Mouse (Mus musculus) kidney, postnatal 4 days (tissue): ENCODE data around the gene Mrtfa.

Experiments
- DNase-seq, 2 experiments: peaks; one replicate each; pipeline ENCODE4 v3.0.0; 2021; ENCODE audit warnings: mixed read lengths in 2 of 2

Mrtfa gene

DNA sequence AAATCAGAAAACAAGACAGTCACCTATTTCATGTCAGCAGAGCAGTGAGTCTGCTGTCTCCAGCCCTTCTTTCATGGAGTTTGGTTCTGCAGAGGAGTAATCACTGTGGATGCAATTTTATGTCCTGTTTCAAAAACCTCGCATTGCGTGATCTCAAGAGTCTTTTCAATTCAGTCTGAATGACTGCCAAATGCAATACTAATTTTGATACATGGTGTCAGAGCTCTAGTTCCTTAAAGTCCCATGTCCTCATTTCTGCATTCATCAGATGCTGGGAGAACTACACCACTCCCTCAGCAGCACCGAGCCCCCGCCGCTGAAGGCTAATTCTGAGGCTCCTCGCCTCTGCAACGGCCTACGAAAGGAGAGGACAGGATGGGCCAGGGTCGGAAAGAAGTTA, 166.7 kb downstream of the Mrtfa start:
- DNase-seq, result no peak

DNA sequence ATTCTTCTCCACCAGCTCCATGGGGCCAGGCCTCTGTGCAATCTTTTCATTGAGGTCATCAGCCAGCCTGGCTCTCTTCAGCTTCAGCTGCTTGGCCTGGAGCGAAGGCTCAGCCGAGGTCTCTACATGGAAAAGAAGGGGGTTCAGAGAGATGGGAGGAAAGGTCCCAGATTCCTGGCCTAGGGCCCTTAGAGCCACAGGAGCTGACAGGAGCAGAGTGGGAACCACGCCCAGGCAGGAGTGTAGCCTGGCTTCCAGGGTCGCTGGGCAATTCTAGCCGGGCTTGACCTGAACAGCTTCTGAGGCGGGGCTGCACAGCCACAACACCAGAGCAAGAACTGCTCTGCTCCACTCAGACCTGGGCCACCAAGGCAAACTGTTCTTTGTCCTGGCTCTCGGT, 168.1 kb downstream of the Mrtfa start:
- DNase-seq, result no peak

DNA sequence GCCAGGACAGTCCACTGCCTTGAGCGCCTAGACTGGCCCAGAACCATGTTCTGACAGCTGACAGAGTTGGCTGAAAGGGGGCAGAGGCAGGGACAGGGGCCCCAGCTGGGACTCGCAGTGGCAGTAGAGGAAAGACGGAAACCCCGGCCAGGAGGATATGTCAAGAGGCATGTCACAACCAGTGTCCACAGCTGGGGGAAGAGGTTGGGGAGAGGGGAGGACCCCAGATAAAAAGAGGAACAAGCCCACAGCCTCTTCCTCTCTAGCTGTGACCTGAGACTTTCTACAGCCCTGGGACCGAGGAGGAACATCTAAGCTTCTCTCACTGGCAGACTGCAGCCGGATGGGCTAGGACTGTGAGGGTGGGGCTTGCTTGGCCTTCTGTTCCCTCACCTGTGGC, 169.2 kb downstream of the Mrtfa start:
- DNase-seq, result no peak

DNA sequence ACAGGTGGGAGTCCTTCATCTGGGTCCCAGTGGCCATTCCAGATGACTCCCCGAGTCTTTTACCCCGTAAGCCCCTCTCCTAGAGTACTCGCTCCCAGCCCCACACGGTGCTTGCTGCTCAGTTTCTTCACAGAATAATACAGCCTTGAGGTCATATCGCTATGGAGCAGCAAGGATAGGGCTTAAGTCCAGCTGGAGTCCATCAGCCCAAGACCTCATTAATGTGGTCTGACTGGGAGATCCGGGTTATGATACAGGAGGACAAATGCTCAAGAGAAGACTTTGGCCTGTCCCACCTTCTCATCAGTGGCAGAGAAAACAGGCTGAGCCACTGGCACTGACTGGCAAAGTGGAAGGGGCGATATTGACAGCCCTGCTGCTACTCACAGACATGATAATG, 173.2 kb downstream of the Mrtfa start:
- no peak for DNase-seq

DNA sequence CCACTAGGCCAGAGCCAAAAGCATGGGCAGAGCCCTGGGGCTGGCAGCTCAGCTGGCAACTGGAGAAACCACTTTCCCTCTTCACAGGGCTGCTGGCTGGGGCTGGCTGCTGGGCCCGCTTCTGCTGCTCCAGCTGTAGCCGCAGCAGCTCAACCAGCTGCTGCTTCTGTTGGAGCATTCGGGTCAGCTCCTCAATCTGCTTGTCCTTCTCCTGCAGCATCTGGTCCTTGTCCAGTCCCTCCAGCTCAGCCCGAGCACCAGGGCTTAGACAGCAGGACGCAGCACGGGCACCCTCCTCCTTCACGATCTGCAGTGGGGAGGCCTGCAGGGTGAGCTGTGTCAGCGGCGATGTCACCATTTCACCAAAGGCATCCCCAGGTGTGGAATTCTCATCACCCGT, 174.1 kb downstream of the Mrtfa start:
- no peak for DNase-seq

DNA sequence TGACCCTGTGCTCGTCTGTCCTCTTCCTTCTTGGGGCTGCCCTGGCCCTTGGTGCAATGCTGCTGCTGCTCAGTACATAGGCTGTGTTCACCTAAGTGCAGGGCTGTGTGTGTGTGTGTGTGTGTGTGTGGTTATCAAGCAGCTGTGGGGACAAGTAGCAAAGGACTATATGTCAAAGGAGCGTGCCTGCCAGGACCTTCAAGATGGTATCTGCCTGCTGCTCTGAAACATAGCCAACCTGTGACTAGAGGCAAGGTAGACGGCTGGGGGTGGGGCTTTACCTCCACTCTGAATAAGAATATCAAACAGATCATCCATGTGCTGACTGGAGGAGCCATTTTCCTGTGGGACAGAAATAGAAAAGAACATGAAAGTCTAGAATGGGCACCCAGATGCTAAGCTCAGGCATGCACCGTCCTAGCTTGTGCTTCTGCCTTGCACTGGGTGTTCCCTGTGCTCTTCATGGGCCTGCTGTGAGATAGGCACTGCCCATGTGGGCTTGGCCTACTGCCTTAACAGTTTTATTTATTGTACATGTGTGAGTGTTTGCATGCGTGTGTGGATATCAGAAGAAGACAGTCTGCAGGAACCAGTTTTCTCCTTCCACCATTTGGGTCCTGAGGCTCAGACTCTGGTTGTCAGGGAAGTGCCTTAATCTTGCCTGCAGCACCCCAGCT, 175.4 kb downstream of the Mrtfa start:
- no peak for DNase-seq

DNA sequence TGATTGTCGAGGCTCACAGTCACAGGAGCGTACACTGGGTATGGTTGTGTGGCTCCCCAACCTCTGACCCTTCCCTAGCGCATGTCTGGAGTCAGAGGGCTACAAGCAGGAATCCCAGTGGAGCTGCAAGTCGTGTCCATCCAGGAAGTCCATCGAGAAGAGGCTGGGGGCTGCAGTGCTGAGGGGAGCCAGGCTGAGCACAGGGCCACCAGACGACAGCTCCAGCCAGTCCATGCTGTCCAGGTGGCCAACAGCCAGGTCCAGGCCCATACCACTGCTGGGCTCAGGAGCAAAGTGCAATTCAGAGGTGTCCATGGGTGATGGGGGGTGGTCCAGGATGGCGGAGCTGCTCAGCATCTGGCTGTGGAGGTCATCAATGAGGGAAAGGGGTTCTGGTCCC, 177.4 kb downstream of the Mrtfa start:
- no peak for DNase-seq

DNA sequence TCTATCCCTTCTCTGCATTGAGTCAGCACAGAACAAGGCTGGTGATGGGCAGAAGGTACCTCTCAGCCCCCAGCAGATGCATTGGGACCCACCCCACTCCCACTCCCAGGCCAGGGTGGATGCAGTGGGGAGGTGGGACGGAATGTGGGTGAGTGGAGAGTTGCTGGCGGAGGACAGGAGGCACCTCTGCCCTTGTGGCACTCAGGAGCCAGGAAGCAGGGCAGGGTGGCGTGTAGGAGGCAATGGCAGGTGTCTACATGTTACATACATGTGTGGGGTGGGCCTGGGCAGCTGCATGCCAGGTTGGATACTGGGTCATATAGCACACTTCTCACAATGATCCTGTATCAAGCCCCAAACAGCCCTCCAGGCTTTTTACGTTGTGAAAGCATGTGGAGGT, 178.2 kb downstream of the Mrtfa start:
- DNase-seq, result no peak

DNA sequence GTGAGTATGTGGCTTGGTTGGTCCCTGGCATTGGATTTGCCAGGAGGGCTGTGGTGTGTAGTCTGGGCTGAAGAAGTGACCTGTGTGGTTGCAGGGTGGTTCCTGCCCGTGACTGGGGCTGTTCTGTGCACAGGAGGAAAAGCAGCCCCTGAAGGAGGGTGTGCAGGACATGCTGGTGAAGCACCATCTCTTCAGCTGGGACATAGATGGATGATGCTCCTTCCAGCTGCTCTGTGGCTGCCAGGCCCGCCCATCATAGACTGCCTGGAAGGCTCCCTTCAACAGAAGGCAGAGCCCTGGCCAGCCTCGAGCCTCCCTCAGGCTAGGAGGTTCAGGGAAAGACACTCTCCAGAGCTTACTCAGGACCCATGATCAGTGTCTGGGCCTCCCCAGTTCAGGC, 179.0 kb downstream of the Mrtfa start:
- no peak for DNase-seq

DNA sequence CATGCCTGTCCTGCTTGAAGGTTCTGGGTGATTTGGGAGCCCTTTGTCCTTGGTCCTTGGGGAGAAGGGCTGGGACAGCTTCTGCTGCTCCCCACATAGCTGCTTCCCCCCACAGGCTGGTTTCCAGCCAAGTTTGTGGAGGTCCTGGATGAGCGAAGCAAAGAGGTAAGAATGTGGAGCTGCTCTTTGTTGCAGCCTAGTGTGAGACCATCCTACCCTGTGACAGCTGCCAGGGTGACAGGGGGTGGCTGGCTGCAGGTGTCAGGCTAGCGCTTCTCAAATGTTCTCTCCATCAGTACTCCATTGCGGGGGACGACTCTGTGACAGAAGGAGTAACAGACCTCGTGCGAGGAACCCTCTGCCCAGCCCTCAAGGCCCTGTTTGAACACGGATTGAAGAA, 180.4 kb downstream of the Mrtfa start:
- DNase-seq, result no peak

DNA sequence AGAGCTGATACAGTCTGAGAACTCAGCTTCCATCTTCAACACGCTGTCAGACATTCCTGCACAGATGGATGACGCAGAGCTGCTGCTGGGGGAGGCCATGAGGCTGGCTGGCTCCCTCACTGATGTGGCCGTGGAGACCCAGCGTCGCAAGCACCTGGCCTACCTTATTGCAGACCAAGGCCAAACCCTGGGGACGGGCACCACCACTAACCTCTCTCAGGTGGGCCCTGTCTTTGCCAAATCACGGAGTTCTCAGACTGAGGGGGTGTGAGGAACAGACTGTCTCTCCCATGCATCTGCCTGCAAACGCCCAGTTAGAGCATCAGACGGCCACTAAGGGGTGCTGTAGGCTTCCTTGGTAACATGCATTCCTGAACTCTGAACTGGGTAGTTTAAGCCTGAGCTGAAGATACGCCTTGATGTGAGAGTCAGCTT, 181.9 kb downstream of the Mrtfa start:
- DNase-seq, result peak; percentile 56 to 63

DNA sequence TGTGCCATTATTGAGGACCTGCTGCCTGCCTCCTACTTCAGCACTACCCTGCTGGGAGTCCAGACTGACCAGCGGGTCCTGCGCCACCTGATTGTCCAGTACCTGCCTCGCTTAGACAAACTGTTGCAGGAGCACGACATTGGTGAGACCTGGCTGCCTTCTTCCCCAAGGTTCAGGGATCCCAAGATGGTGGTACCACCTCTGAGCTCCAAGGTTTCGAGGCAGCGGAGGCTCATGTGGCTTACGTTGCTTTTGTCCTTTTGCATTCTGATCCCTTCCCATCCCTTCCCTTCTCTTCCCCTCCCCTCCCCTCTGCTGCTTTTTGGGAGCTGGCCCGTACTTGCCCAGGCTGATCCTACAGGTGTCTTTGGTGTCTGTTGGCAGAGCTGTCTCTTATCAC, 182.7 kb downstream of the Mrtfa start:
- no peak for DNase-seq

DNA sequence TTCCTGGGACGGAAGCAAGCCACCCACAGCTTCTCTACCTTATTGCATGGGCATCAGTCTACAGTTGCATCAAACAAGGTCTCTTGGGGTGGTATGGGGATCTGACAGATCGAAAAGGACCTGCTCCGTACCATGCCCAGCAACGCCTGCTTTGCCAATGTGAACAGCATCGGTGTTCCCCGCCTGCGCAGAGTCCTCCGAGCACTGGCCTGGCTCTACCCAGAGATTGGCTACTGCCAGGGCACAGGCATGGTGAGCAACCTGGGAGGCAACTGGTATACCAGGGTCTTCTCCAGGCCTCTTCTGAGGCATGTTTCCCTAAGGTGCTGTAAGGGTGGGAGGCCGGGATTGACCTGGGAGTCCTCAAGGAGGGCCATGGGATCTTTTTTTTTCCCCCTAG, 183.2 kb downstream of the Mrtfa start:
- no peak for DNase-seq

DNA sequence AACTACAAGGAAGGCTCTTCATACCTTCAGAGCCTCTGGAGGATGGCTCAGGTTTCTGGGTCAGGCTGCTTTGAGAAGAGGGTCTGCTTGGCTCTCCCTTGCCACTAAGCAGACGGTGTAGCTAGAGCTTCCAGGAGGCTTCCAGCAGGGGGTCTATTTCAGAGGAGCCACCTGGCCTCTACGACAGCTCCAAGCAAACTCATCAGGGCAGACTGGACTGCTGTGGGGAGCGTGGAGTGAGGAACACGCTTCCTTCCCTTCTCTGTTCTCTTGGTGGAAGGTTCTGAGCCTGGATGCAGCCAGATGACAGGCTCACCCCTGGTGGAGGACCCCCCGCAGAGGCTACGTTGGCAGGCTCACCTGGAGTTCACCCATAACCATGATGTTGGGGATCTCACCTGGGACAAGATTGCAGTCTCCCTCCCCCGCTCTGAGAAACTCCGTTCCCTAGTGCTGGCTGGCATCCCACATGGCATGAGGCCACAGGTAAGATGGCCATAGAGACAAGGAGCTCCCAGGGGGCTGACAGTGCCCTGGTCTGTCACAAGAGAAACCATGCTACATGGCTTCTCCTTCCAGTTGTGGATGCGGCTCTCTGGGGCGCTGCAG, 184.3 kb downstream of the Mrtfa start:
- DNase-seq, result no peak

DNA sequence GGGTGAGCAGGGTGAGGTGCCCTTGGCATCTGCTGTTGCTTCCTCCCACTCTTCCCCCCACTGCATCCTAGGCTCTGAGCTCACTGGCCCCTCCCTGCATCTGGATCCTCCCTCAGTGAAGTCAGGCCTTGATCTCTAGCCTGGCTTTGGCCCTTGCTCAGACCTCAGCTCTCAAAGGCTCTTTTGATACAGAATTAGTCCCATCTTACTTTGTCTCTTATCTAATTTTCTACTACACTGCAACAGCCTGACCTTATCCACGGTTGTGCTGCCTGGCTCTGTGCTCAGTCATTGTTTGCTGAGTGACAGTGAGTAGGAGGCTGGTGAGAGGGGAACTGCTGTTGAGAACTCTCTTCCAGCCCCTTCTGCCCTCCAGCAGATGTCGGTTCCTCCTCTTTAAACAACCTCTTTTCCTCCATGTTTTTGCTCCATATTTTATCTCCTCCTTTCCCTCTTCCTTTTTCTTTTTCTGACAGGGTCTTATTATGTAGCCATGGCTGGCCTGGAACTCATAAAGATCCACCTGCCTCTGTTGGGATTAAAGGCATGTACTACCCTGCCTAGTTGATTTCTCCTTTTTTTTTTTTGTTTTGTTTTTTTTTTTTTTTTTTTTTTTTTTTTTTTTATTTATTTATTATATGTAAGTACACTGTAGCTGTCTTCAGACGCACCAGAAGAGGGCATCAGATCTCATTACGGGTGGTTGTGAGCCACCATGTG, 190.0 kb downstream of the Mrtfa start:
- no peak for DNase-seq

DNA sequence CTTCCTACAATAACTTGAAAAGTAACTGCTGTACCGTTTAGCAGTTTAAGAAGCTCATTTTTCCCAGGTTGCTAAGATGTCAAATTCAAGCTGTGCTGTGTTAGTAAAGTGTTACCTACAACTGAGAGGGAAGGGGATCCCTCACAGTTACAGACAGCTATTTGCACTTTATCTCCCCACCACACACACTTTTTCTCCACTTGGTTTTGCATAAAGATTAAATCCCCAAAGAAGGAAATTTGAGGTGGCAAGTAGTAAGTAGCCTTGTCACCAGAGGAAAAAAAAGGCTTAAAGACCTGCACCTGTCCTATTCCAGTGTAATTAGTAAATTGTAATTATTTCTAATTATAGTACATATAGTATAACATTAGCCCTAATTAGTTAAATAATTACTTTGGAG, 193.5 kb downstream of the Mrtfa start:
- no peak for DNase-seq

DNA sequence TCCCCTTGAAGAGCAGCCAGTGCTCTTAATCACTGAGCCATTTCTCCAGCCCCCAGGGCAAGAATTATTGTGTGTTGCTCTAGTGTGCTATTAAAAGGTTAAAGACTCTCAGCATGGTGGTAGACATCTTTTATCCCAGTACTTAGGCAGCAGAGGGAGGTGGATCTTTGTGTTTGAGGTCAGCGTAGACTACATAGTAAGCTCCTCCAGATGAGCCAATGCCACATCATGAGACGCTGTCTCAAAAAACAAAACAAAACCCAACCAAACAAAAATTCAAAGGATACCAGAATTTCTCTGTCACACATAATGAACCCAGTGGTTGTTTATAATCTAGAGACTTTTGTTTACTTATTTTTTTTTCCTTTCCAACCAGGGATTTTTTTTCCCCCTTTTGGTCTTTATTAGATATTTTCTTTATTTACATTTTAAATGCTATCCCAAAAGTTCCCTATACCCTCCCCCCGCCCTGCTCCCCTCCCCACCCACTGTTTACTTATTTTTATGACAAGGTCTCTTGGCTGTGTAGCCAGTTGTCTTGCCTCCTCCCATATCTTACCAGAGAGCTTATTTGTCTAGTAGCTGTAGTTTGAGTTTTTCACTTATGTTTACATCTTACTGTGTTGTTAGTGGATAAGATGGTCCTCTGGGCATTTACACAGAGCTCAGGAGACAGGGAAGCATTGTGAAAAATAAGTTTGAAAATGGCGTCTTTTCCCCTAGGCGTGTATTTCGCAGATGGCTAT, 194.3 kb downstream of the Mrtfa start:
- no peak for DNase-seq

DNA sequence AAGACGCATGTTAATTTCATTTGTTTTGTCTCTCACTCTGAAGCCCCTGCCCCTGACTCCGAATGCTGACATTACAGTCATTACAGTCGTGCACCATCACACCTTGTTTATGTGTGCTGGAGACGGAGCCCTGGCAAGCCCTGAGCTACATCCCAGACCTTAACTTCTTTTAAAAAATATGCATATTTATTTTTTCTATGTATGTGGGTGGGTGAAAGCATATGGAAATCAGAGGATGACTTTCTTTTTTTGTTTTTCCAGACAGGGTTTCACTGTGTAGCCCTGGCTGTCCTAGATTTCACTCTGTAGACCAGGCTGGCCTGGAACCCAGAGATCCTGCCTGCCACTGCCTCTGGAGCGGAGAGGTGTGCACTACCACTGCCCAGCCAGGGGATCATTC, 195.6 kb downstream of the Mrtfa start:
- no peak for DNase-seq

DNA sequence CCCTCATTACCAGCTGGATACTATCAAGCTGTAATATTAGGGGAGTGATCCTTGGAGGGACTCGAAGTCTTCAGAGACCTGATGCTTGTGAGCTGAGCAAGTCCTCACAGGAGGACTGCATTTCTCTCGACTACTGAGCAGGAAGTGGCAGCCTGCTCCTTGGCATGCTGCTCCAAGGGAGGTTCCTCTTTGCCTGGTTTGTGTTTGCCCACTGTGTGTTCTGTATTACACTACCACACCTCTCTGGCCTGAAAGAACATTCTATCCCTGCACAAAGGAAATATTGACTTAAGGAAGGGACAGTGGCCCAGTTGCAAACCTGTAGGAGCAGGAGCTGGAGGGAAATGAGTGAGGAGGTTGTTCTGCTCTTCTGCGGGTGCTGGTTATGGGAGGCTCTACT, 200.8 kb downstream of the Mrtfa start:
- no peak for DNase-seq

DNA sequence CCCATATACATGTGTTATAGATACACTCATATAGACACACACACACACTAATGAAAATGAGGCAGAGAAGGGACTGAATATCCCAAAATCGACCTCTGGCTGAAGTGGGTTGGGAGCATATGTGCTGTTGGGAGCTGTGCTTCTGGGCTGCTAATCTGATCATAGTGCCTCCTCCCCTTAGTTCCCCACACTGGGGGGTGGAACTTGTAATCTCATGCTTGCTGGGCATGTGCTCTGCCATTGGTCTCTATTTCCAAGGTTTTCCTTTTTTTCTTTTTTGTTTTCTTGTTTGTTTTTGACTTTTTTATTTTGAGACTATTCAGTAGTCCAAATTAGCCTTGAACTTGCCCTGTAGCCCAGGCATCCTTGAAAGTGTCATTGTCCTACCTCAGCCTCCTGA, 202.2 kb downstream of the Mrtfa start:
- DNase-seq, result no peak

DNA sequence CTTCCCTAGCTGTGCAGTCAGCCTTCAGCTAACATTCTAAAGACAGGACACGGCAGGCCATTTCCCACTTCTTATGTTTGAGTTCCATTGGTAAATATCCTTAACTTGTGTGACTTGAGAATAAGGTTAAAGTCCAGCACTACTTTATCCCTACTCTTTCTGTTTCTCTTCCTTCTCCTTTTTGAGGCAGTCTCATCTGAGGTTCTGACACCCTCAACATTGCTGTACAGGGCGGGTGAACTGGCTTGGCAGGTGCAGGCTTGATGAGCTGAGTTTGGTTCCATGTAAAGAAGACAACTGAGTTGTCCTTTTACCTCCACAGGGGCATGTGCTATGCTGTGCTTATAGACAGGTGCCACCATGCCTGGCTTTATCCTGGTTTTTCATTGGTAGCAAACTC, 207.3 kb downstream of the Mrtfa start:
- DNase-seq, result no peak

DNA sequence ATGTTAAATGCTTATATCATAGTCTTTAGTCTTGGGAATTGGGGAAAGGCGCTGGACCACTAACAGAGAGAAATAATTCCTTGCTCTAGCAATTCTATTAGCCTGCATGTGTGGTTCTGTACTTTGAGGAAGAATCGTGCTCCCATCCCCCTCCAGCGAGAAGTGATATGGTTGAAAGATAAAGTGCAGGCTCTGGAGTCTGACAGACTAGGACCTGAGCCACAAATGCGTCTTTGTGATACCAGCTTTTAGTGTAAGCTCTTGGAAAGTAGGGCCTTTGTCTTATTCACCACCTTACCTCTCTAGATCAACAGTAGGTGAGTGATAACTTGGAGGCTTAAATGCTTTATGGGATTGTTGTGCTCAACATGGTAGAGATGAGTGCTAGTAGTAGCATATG, 209.4 kb downstream of the Mrtfa start:
- no peak for DNase-seq

DNA sequence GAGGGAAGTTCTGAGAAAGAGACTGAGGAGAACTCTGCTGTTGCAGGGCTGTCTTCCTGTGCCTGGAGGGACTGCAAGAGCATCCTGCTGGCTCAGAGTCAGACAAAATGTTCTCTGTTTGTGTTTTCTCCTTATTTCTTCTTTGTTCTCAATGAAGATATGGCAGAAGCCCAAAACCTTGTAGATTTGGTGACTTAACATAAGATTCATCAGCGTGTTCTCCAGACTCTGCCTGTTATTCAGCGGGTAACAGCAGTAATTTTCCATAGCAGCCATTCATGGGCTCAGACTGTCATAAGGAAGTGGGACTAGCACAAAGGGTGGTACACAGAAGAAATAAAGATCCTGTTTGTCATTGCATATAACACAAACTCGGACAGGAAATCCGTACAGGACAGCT, 210.9 kb downstream of the Mrtfa start:
- DNase-seq, result no peak
